Mouse (Mus musculus): ENCODE data around the gene Trim62.

Trim62 gene

GRCm38 (mm10) chr4:128957155-128957911, 74.0 kb downstream of the Trim62 start:
- in situ Hi-C loops (cut with MboI; ENCODE audit: low sequenced_read_pairs) = no loop called here

DNA sequence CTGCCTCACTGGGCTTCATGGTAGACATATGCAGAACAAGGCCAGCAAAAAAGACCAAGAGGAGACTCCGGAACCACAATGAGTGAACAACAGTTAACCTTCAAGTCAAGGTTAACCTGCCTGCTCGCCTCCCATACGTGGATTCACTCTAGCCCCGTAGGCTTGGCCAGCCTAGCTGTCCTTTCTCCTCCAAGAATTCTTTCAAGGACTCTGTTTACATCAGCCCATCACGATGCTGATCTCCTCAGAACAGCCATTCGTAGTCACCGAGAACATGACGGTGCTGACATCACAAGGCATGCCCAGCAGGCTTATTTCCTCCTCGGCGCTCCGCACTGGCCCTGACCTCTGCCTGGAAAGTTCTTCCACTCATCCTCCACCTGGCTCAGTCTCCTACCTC, 74.8 kb downstream of the Trim62 start:
- in situ Hi-C loops (cut with MboI; ENCODE audit: low sequenced_read_pairs) = no loop called here

- in situ Hi-C loops (cut with MboI; ENCODE audit: low sequenced_read_pairs) = no loop called here
Observed at GRCm38 (mm10) chr4:128958849-128959248, 75.5 kb downstream of the Trim62 start.

DNA sequence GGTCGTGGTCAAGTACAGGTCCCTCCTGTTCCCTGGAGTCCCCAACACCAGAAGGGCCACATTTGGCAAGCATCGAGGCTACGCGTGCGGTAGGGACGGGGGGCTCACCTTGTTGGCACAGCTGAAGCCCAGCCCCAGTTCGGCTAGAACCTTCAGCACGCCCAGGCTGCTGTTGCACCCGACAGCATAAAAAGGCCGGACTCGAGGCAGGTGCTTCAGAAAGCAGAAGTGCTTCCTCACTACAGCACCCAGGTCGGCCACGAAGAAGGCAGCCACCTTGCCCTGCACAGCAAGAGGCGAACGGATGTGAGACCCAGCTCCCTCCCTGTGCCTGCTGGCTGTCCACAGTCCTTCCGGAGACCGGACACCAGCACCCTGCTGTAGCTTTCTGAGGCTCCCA, 76.3 kb downstream of the Trim62 start:
- in situ Hi-C loops (cut with MboI; ENCODE audit: low sequenced_read_pairs) = no loop called here

All from CH12F3 (cell line).